Mouse (Mus musculus): ENCODE data around the gene Tmem104.

Tmem104 gene

GRCm38 (mm10) chr11:115202756-115203155 is 15.5 kb downstream of the Tmem104 start:
- no peak for DNase-seq

GRCm38 (mm10) chr11:115208126-115208525 is 20.8 kb downstream of the Tmem104 start:
- DNase-seq = no peak

GRCm38 (mm10) chr11:115208776-115209732 is 21.8 kb downstream of the Tmem104 start:
- no peak for DNase-seq

- no peak for DNase-seq
These were observed 22.7 kb downstream of the Tmem104 start for GRCm38 (mm10) chr11:115209958-115210357.

- DNase-seq = no peak
These were observed 24.8 kb downstream of the Tmem104 start for GRCm38 (mm10) chr11:115212116-115212515.

GRCm38 (mm10) chr11:115215123-115215522 is 27.8 kb downstream of the Tmem104 start:
- no peak for DNase-seq

GRCm38 (mm10) chr11:115217439-115218410 is 30.4 kb downstream of the Tmem104 start:
- no peak for DNase-seq

- DNase-seq = peak; percentile 42
These were observed 32.0 kb downstream of the Tmem104 start for GRCm38 (mm10) chr11:115219263-115219662.

- no peak for DNase-seq
These were observed 32.4 kb downstream of the Tmem104 start for GRCm38 (mm10) chr11:115219685-115220084.

- DNase-seq = no peak
These were observed 34.8 kb downstream of the Tmem104 start for GRCm38 (mm10) chr11:115222077-115222476.

GRCm38 (mm10) chr11:115222570-115222969 is 35.3 kb downstream of the Tmem104 start:
- DNase-seq = no peak

- no peak for DNase-seq
These were observed 36.2 kb downstream of the Tmem104 start for GRCm38 (mm10) chr11:115223451-115223850.

GRCm38 (mm10) chr11:115223877-115224276 is 36.6 kb downstream of the Tmem104 start:
- no peak for DNase-seq

GRCm38 (mm10) chr11:115224889-115225288 is 37.6 kb downstream of the Tmem104 start:
- DNase-seq = no peak

- no peak for DNase-seq
These were observed 38.0 kb downstream of the Tmem104 start for GRCm38 (mm10) chr11:115225301-115225700.

GRCm38 (mm10) chr11:115226811-115227491 is 39.7 kb downstream of the Tmem104 start:
- no peak for DNase-seq

GRCm38 (mm10) chr11:115227640-115228039 is 40.4 kb downstream of the Tmem104 start:
- no peak for DNase-seq

GRCm38 (mm10) chr11:115228430-115228829 is 41.1 kb downstream of the Tmem104 start:
- no peak for DNase-seq

- DNase-seq = no peak
These were observed 42.0 kb downstream of the Tmem104 start for GRCm38 (mm10) chr11:115229021-115229930.

- DNase-seq = peak; percentile 56
These were observed 44.1 kb downstream of the Tmem104 start for GRCm38 (mm10) chr11:115231168-115231915.

- no peak for DNase-seq
These were observed 44.6 kb downstream of the Tmem104 start for GRCm38 (mm10) chr11:115231924-115232323.
